Mouse (Mus musculus) adrenal gland, postnatal 36 days (tissue): ENCODE measurements around the gene Chst14. TPM values are rescaled to one million over a fixed set of nuclear protein-coding genes. Genes with fewer than 3 reads are reported as not detected.

ENCODE experiments used
- DNase-seq, 2 experiments: peaks; one replicate each; pipeline ENCODE4 v3.0.0; 2021; ENCODE audit warnings: mixed read lengths in 1 of 2
- total RNA-seq, 2 experiments: library from RNA; stranded (reverse); gene quantifications; 2 replicates each; pipeline ENCODE4 v1.2.3; 2021

The Chst14 gene
- total RNA-seq, 2 experiments from 2014 or later, result 9.7 to 15.0 TPM

- no peak for DNase-seq
Measured at GRCm38 (mm10) chr2:118963676-118964012, 37.3 kb downstream of the Chst14 start.

- no peak for DNase-seq
Measured at GRCm38 (mm10) chr2:118969585-118970147, 43.4 kb downstream of the Chst14 start.

GRCm38 (mm10) chr2:118972048-118972447, 45.8 kb downstream of the Chst14 start:
- no peak for DNase-seq

GRCm38 (mm10) chr2:118972687-118973376, 46.5 kb downstream of the Chst14 start:
- peak; percentile 92 for DNase-seq

- no peak for DNase-seq
Measured at GRCm38 (mm10) chr2:118975855-118976254, 49.6 kb downstream of the Chst14 start.

GRCm38 (mm10) chr2:118976282-118976929, 50.1 kb downstream of the Chst14 start:
- peak; percentile 92 to 94 for DNase-seq

GRCm38 (mm10) chr2:118976941-118977340, 50.6 kb downstream of the Chst14 start:
- DNase-seq, result no peak

- DNase-seq, result no peak
Measured at GRCm38 (mm10) chr2:118978064-118978463, 51.8 kb downstream of the Chst14 start.

Other genes starting within 250 kb of the Chst14 start
- under 1 TPM; 0.10 to 0.30 TPM for gene Ankrd63, start 222.5 kb upstream of the Chst14 start, total RNA-seq
- 1 to 10 TPM; 1.4 to 1.7 TPM for gene Plcb2, start 198.1 kb upstream of the Chst14 start, total RNA-seq
- 10 to 100 TPM; 35.5 to 40.5 TPM for gene Inafm2, start 180.7 kb upstream of the Chst14 start, total RNA-seq
- 1 to 10 TPM; 4.8 to 5.6 TPM for gene Ccdc9b, start 163.8 kb upstream of the Chst14 start, total RNA-seq
- gene Phgr1, start 153.7 kb upstream of the Chst14 start, total RNA-seq, result not detected
- 10 to 100 TPM; 20.6 to 26.4 TPM for gene Disp2, start 146.8 kb upstream of the Chst14 start, total RNA-seq
- gene Knstrn, start 112.5 kb upstream of the Chst14 start, total RNA-seq, result 1 to 10 TPM; 5.8 to 6.6 TPM
- gene Ivd, start 64.5 kb upstream of the Chst14 start, total RNA-seq, result 100 to 1,000 TPM; 171 to 443 TPM
- gene Bahd1, start 26.1 kb upstream of the Chst14 start, total RNA-seq, result 10 to 100 TPM; 40.3 to 42.3 TPM
- 10 to 100 TPM; 16.7 to 18.8 TPM for gene Ccdc32, start 102.9 kb downstream of the Chst14 start, total RNA-seq
- 1 to 10 TPM; 5.0 to 5.1 TPM for gene Rpusd2, start 108.3 kb downstream of the Chst14 start, total RNA-seq
- 1 to 10 TPM; 2.1 to 2.4 TPM for gene Knl1, start 120.6 kb downstream of the Chst14 start, total RNA-seq
- 1 to 10 TPM; 2.2 to 3.3 TPM for gene Rad51, start 186.3 kb downstream of the Chst14 start, total RNA-seq
- 10 to 100 TPM; 63.6 to 65.0 TPM for gene Rmdn3, start 230.5 kb downstream of the Chst14 start, total RNA-seq
- gene Gchfr, start 241.3 kb downstream of the Chst14 start, total RNA-seq, result 10 to 100 TPM; 16.1 to 23.8 TPM
- under 1 TPM; 0.13 TPM for gene Gm14137, start 248.0 kb downstream of the Chst14 start, total RNA-seq